ENCODE assay signal across 19 mouse cellular contexts in genomic region chr11:121277516-121277915, GRCm38 (mm10).
"Had no signal": no experiment of that assay in that cellular context is flagged by ENCODE, and none has a peak within 500 bp of the region (broad histone marks: within the 10 kb centered on the region; RNA-seq: fewer than 3 reads in every experiment).

No protein-coding gene starts in this region.

- H3K9ac ChIP-seq: lung, embryonic 14.5 days; midbrain, embryonic 12.5 days; neural tube, embryonic 13.5 days; neural tube, embryonic 15.5 days had no signal

- H3K27ac ChIP-seq: midbrain, embryonic 10.5 days; midbrain, embryonic 12.5 days; neural tube, embryonic 13.5 days; neural tube, embryonic 15.5 days had no signal

- DNase-seq: lung, adult 18-20 months; lung, embryonic 14.5 days; lung, postnatal 10 days; lung, postnatal 4 days; midbrain, embryonic 14.5 days; retina, postnatal 1 day; right cerebral cortex, adult 18-20 months; right cerebral cortex, postnatal 25 days; right cerebral cortex, postnatal 4 days; spleen, adult 18-20 months; thymus, adult 18-20 months; thymus, postnatal 14 days; thymus, postnatal 36 days had no signal

- H3K4me3 ChIP-seq: midbrain, embryonic 10.5 days; midbrain, embryonic 12.5 days; myocyte; neural tube, embryonic 13.5 days; neural tube, embryonic 15.5 days had no signal

- H3K4me2 ChIP-seq: lung, embryonic 14.5 days; midbrain, embryonic 12.5 days; neural tube, embryonic 13.5 days; neural tube, embryonic 15.5 days had no signal

- ATAC-seq: midbrain, embryonic 16.5 days had no signal

- H3K27me3 ChIP-seq: midbrain, embryonic 12.5 days; neural tube, embryonic 13.5 days; neural tube, embryonic 15.5 days had no signal

- H3K4me1 ChIP-seq: midbrain, embryonic 10.5 days; midbrain, embryonic 12.5 days had no signal

- H3K36me3 ChIP-seq: neural tube, embryonic 15.5 days had no signal

- H3K9me3 ChIP-seq: midbrain, embryonic 10.5 days; midbrain, embryonic 12.5 days; neural tube, embryonic 13.5 days; neural tube, embryonic 15.5 days had no signal
